Mouse (Mus musculus) olfactory bulb, adult 2 months (tissue): ENCODE data around the gene Tpx2.

Experiments
- CTCF ChIP-seq: fragments of 200-500 bp; IDR thresholded peaks from 2 replicates; pipeline ENCODE4 v1.5.1; 2012; ENCODE audit warnings: low read depth, mild to moderate bottlenecking, low read length, moderate library complexity; ENCODE audit not compliant: insufficient read depth
- POLR2A ChIP-seq: fragments of 200-500 bp; IDR thresholded peaks from 2 replicates; pipeline ENCODE4 v1.6.1; 2012; ENCODE audit warnings: mild to moderate bottlenecking, low read depth, low read length, moderate library complexity; ENCODE audit not compliant: insufficient read depth

DNA sequence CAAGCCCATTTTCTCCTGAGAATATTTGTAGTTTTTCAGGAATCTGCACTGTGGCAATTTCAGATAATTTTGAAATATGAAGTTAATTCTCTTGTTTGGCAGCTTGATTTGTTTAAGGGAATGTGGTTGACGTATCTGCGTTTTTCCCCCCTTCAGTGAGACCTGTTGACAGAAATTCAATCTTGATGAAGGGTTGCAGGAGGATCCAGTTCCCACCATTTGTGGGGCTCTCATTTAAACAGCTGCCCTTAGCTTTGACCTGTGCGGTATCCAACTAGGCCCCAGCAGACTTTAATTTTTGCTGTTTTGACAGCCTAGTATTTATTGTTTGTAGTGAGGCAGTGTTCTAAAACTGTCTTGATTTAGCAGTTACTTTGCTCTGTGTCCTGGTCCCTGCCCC is 11.7 kb downstream of the Tpx2 start:
- TF ChIP-seq CTCF (no peak), POLR2A (no peak)
